Mouse (Mus musculus) natural killer cell, adult 2 months (primary cell): Measurements from ENCODE around the gene Tlr8.

Source experiments
- DNase-seq, 2 experiments: peaks; one replicate each; pipeline ENCODE4 v3.0.0; 2022; ENCODE audit warnings: low spot score in 2 of 2

Tlr8 gene

DNA sequence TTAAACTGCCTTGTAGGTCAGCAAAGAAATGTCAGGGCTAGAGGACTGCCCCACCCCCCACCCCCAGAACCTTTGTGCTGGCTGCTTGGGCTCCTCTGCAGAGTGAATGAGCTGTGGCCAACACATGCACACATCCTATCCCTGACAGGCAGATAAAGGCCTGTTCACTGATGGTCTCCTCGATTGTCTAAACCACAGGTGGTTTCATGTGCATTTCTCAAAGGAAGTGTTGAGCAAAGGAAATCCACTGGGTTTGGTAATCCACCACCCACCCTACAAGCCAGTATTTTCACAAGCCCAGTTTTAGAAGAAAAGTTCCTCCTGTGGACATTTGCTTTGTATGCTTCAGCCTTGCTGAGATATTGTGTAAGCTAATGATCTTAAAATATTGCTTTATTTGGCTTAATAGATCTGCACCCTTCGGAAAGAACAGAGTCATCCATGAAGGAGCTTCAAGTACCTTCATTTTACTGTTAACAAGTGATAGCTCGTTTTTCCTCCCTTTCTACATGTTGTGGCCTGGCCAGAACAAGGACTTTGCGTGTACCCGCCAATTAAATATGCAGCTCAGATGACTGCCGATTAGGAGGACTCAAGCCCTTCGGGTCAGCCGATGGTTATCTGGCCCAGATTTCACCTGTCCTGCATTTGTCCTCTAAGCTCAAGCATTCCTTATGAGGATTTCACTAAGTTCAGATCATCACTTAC is 58.2 kb downstream of the Tlr8 start:
- DNase-seq: peak; percentile 46 to 63

DNA sequence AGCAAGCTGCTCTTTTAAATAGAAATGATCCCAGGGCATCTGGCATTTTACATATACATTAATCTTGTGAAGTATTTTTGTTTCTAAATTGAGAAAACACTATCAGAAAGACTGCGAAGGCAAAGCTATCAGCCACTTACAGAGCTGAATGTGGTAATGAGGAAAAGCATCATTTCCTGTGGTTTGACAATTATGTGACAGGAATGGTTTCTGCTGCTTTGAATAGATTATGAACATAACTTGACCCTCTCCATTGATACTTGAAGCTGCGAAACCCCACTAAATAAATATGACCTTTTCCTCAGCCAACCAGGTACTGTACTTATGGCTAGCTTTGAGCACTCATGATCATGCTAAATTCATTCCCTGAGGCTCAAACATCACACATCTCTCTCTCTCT is 62.8 kb downstream of the Tlr8 start:
- DNase-seq: peak in 1 of 2 experiments; percentile 33

DNA sequence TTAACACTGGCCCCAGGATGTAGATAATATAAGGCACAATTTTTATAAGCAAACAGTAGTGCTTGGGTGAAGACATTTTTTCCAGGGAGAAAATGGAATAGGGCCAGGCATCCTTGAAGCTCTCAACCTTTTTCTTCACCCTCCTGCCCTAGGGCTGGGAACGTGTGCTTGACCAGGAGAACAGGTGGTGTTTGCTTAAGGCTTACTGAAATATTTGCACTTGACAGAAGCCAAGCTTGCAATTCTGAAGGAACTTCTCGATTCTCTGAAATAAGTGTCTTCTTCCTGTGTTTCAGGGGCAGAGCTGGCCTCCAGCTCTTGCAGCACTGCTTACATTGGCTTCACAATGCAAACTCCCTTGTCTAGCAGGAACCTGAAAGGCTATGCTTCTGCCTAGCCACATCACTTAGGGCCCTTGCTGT is 68.9 kb downstream of the Tlr8 start:
- no peak for DNase-seq
